Mouse (Mus musculus): ENCODE data around the gene Cldn13. TPM values are rescaled to one million over a fixed set of nuclear protein-coding genes. Genes with fewer than 3 reads are reported as not detected.
"Not testable (repeated sequence)": the region's sequence is repeated elsewhere in the genome, so short reads cannot be mapped to it uniquely, and the experiment has no call there.

Cldn13 gene
- total RNA-seq (2017), result not detected in 2 replicates

- ATAC-seq (ENCODE audit: extremely low read depth, insufficient number of reproducible peaks, low FRiP score, poor library complexity, severe bottlenecking), result no peak
Measured at GRCm38 (mm10) chr5:134915311-134915710, at the start of gene Cldn13. Gene Cldn13 (minus strand): TSS chr5:134915526.

GRCm38 (mm10) chr5:134964655-134965054 is 49.3 kb upstream of the Cldn13 start:
- ATAC-seq (ENCODE audit: extremely low read depth, insufficient number of reproducible peaks, low FRiP score, poor library complexity, severe bottlenecking), result not testable (repeated sequence)

- ATAC-seq (ENCODE audit: extremely low read depth, insufficient number of reproducible peaks, low FRiP score, poor library complexity, severe bottlenecking), result no peak
Measured at GRCm38 (mm10) chr5:134963546-134963945, 48.2 kb upstream of the Cldn13 start.

- ATAC-seq (ENCODE audit: extremely low read depth, insufficient number of reproducible peaks, low FRiP score, poor library complexity, severe bottlenecking), result no peak
Measured at GRCm38 (mm10) chr5:134961519-134961918, 46.2 kb upstream of the Cldn13 start.

- ATAC-seq (ENCODE audit: extremely low read depth, insufficient number of reproducible peaks, low FRiP score, poor library complexity, severe bottlenecking), result no peak
Measured at GRCm38 (mm10) chr5:134960430-134960829, 45.1 kb upstream of the Cldn13 start.

GRCm38 (mm10) chr5:134959114-134959513 is 43.8 kb upstream of the Cldn13 start:
- no peak for ATAC-seq (ENCODE audit: extremely low read depth, insufficient number of reproducible peaks, low FRiP score, poor library complexity, severe bottlenecking)

- ATAC-seq (ENCODE audit: extremely low read depth, insufficient number of reproducible peaks, low FRiP score, poor library complexity, severe bottlenecking), result no peak
Measured at GRCm38 (mm10) chr5:134955491-134955890, 40.2 kb upstream of the Cldn13 start.

GRCm38 (mm10) chr5:134951053-134951884 is 35.9 kb upstream of the Cldn13 start:
- no peak for ATAC-seq (ENCODE audit: extremely low read depth, insufficient number of reproducible peaks, low FRiP score, poor library complexity, severe bottlenecking)

GRCm38 (mm10) chr5:134948085-134948439 is 32.7 kb upstream of the Cldn13 start:
- ATAC-seq (ENCODE audit: extremely low read depth, insufficient number of reproducible peaks, low FRiP score, poor library complexity, severe bottlenecking), result no peak

- ATAC-seq (ENCODE audit: extremely low read depth, insufficient number of reproducible peaks, low FRiP score, poor library complexity, severe bottlenecking), result no peak
Measured at GRCm38 (mm10) chr5:134947420-134948084, 32.2 kb upstream of the Cldn13 start.

- no peak for ATAC-seq (ENCODE audit: extremely low read depth, insufficient number of reproducible peaks, low FRiP score, poor library complexity, severe bottlenecking)
Measured at GRCm38 (mm10) chr5:134946857-134947255, 31.5 kb upstream of the Cldn13 start, which contains the start of gene Cldn4. Gene Cldn4 (minus strand): TSS chr5:134946934.

GRCm38 (mm10) chr5:134946063-134946856 is 30.9 kb upstream of the Cldn13 start:
- no peak for ATAC-seq (ENCODE audit: extremely low read depth, insufficient number of reproducible peaks, low FRiP score, poor library complexity, severe bottlenecking)

GRCm38 (mm10) chr5:134945266-134945959 is 30.1 kb upstream of the Cldn13 start:
- ATAC-seq (ENCODE audit: extremely low read depth, insufficient number of reproducible peaks, low FRiP score, poor library complexity, severe bottlenecking), result no peak

- no peak for ATAC-seq (ENCODE audit: extremely low read depth, insufficient number of reproducible peaks, low FRiP score, poor library complexity, severe bottlenecking)
Measured at GRCm38 (mm10) chr5:134944179-134944578, 28.9 kb upstream of the Cldn13 start.

GRCm38 (mm10) chr5:134942740-134943139 is 27.4 kb upstream of the Cldn13 start:
- no peak for ATAC-seq (ENCODE audit: extremely low read depth, insufficient number of reproducible peaks, low FRiP score, poor library complexity, severe bottlenecking)

GRCm38 (mm10) chr5:134941472-134942209 is 26.3 kb upstream of the Cldn13 start:
- ATAC-seq (ENCODE audit: extremely low read depth, insufficient number of reproducible peaks, low FRiP score, poor library complexity, severe bottlenecking), result no peak

- not testable (repeated sequence) for ATAC-seq (ENCODE audit: extremely low read depth, insufficient number of reproducible peaks, low FRiP score, poor library complexity, severe bottlenecking)
Measured at GRCm38 (mm10) chr5:134939554-134939953, 24.2 kb upstream of the Cldn13 start.

- no peak for ATAC-seq (ENCODE audit: extremely low read depth, insufficient number of reproducible peaks, low FRiP score, poor library complexity, severe bottlenecking)
Measured at GRCm38 (mm10) chr5:134939069-134939468, 23.7 kb upstream of the Cldn13 start.

Data from neutrophil, adult 5-6 weeks (primary cell).